Mouse (Mus musculus): Measurements from ENCODE around the gene Foxc2. TPM values are rescaled to one million over a fixed set of nuclear protein-coding genes. Genes with fewer than 3 reads are reported as not detected.

Foxc2 gene
- polyA plus RNA-seq, 1 experiment from 2014 or later: 0.12 TPM

- ATAC-seq (ENCODE audit: insufficient read depth, low FRiP score): no peak
- WGBS: 3% methylated on average over 25 of the region's 25 CpGs
- Histone ChIP-seq H3K9me3 (replicated peaks; ENCODE audit: control insufficient read depth, low read length) (no peaks in the 10 kb centered on the region), H3K4me2 (ENCODE audit: low read depth, low read length) (no peak overlapping the region), H3K4me1 (ENCODE audit: control insufficient read depth, insufficient read depth, low read length) (peaks cover 19% of the 10 kb centered on the region; the same call in 1 of the 2 replicates), H3K9ac (ENCODE audit: low read length) (no peak overlapping the region), H3K27me3 (ENCODE audit: control insufficient read depth, insufficient read depth, low read length) (peaks cover 61% of the 10 kb centered on the region), H3K4me3 (replicated peaks; ENCODE audit: low read length) (peak overlapping the region; percentile 11; the same call in 1 of the 2 replicates), H3K36me3 (ENCODE audit: control insufficient read depth, insufficient read depth, low read length) (no peaks in the 10 kb centered on the region), H3K27ac (ENCODE audit: low read length) (no peak overlapping the region)
Measured at GRCm38 (mm10) chr8:121115136-121115535, 835 bp upstream of the Foxc2 start.

DNA sequence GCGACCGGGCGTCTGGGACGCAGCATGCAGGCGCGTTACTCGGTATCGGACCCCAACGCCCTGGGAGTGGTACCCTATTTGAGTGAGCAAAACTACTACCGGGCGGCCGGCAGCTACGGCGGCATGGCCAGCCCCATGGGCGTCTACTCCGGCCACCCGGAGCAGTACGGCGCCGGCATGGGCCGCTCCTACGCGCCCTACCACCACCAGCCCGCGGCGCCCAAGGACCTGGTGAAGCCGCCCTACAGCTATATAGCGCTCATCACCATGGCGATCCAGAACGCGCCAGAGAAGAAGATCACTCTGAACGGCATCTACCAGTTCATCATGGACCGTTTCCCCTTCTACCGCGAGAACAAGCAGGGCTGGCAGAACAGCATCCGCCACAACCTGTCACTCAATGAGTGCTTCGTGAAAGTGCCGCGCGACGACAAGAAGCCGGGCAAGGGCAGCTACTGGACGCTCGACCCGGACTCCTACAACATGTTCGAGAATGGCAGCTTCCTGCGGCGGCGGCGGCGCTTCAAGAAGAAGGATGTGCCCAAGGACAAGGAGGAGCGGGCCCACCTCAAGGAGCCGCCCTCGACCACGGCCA lies 717 bp downstream of the Foxc2 start:
- Histone ChIP-seq H3K36me3 (ENCODE audit: control insufficient read depth, insufficient read depth, low read length) (no peaks in the 10 kb centered on the region), H3K9me3 (replicated peaks; ENCODE audit: control insufficient read depth, low read length) (no peaks in the 10 kb centered on the region), H3K4me3 (replicated peaks; ENCODE audit: low read length) (peak overlapping the region; percentile 56), H3K27ac (ENCODE audit: low read length) (no peak overlapping the region), H3K27me3 (ENCODE audit: control insufficient read depth, insufficient read depth, low read length) (peaks cover 77% of the 10 kb centered on the region), H3K9ac (ENCODE audit: low read length) (peak overlapping the region; percentile 66), H3K4me2 (ENCODE audit: low read depth, low read length) (peak overlapping the region; percentile 96), H3K4me1 (ENCODE audit: control insufficient read depth, insufficient read depth, low read length) (peaks cover 19% of the 10 kb centered on the region; the same call in 1 of the 2 replicates)
- WGBS: under 1% methylated on average over 55 of the region's 55 CpGs
- ATAC-seq (ENCODE audit: insufficient read depth, low FRiP score): peak; percentile 39; the same call in 1 of the 2 replicates

- 2% methylated on average over 62 of the region's 62 CpGs for WGBS
- no peak overlapping the region; the same call in 1 of the 2 replicates for H3K9ac ChIP-seq (ENCODE audit: low read length)
- no peak for ATAC-seq (ENCODE audit: insufficient read depth, low FRiP score)
- peaks cover 80% of the 10 kb centered on the region for H3K27me3 ChIP-seq (ENCODE audit: control insufficient read depth, insufficient read depth, low read length)
- no peaks in the 10 kb centered on the region for H3K9me3 ChIP-seq (replicated peaks; ENCODE audit: control insufficient read depth, low read length)
- H3K27ac ChIP-seq (ENCODE audit: low read length): no peak overlapping the region
- peak overlapping the region; percentile 56 for H3K4me3 ChIP-seq (replicated peaks; ENCODE audit: low read length)
- no peaks in the 10 kb centered on the region for H3K36me3 ChIP-seq (ENCODE audit: control insufficient read depth, insufficient read depth, low read length)
- H3K4me1 ChIP-seq (ENCODE audit: control insufficient read depth, insufficient read depth, low read length): peaks cover 19% of the 10 kb centered on the region; the same call in 1 of the 2 replicates
- peak overlapping the region; percentile 96 for H3K4me2 ChIP-seq (ENCODE audit: low read depth, low read length)
Measured at GRCm38 (mm10) chr8:121117186-121117651, 1.2 kb downstream of the Foxc2 start.

- H3K9ac ChIP-seq (ENCODE audit: low read length): no peak overlapping the region
- 3% methylated on average over 28 of the region's 28 CpGs for WGBS
- H3K27ac ChIP-seq (ENCODE audit: low read length): no peak overlapping the region
- no peaks in the 10 kb centered on the region for H3K36me3 ChIP-seq (ENCODE audit: control insufficient read depth, insufficient read depth, low read length)
- peak overlapping the region; percentile 56 for H3K4me3 ChIP-seq (replicated peaks; ENCODE audit: low read length)
- H3K9me3 ChIP-seq (replicated peaks; ENCODE audit: control insufficient read depth, low read length): no peaks in the 10 kb centered on the region
- H3K4me2 ChIP-seq (ENCODE audit: low read depth, low read length): peak overlapping the region; percentile 96
- peaks cover 87% of the 10 kb centered on the region for H3K27me3 ChIP-seq (ENCODE audit: control insufficient read depth, insufficient read depth, low read length)
- no peak for ATAC-seq (ENCODE audit: insufficient read depth, low FRiP score)
- peaks cover 19% of the 10 kb centered on the region; the same call in 1 of the 2 replicates for H3K4me1 ChIP-seq (ENCODE audit: control insufficient read depth, insufficient read depth, low read length)
Measured at GRCm38 (mm10) chr8:121117906-121118305, 1.9 kb downstream of the Foxc2 start.

GRCm38 (mm10) chr8:121118634-121119420 lies 2.9 kb downstream of the Foxc2 start:
- H3K4me2 ChIP-seq (ENCODE audit: low read depth, low read length): no peak overlapping the region
- no peaks in the 10 kb centered on the region for H3K9me3 ChIP-seq (replicated peaks; ENCODE audit: control insufficient read depth, low read length)
- no peak overlapping the region for H3K27ac ChIP-seq (ENCODE audit: low read length)
- H3K4me3 ChIP-seq (replicated peaks; ENCODE audit: low read length): no peak overlapping the region; the same call in 1 of the 2 replicates
- H3K9ac ChIP-seq (ENCODE audit: low read length): no peak overlapping the region
- H3K36me3 ChIP-seq (ENCODE audit: control insufficient read depth, insufficient read depth, low read length): no peaks in the 10 kb centered on the region
- H3K27me3 ChIP-seq (ENCODE audit: control insufficient read depth, insufficient read depth, low read length): peaks cover 90% of the 10 kb centered on the region
- WGBS: 17% methylated on average over 18 of the region's 18 CpGs
- no peak for ATAC-seq (ENCODE audit: insufficient read depth, low FRiP score)
- H3K4me1 ChIP-seq (ENCODE audit: control insufficient read depth, insufficient read depth, low read length): peaks cover 15% of the 10 kb centered on the region; the same call in 1 of the 2 replicates

DNA sequence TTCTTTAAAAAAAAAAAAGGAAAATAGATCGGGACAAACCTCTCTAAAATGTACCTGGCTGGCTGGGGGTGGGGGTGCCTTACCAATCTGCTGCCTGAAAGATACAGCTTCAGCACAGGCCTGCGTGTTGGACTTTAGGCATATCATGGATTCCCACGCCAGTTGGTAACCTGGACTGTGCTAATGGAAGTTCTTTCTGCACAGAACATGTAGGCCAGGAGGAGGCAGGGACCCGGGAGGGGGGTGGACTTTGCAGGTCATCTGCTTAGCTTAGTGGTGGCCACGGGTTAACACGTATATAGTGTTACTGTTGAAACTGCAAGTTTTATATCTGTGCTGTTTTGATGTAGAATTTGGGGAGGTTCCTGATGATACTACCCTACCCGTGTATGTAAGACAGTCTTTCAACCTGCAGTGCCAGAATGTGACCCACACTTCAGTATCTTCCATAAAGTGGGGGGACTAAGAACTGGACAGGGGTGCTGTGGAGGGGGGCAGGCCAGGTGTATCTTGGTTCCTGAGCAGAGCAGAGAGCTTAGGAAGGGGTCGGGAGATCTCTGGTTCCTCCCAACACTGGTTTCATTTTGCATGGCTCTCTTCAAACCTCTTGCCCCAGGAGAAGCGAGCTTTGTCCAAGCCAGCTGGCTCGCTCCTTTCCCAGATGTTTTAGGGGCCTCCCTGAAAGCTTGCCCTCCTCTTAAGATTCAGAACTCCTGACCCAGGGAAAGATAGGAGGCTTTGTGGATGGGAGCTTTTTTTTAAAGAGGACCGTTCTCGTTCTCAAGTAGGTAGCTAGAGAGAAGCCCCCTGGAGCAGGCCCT lies 3.9 kb downstream of the Foxc2 start:
- Histone ChIP-seq H3K9ac (ENCODE audit: low read length) (no peak overlapping the region), H3K27ac (ENCODE audit: low read length) (no peak overlapping the region), H3K4me2 (ENCODE audit: low read depth, low read length) (no peak overlapping the region), H3K4me3 (replicated peaks; ENCODE audit: low read length) (no peak overlapping the region), H3K9me3 (replicated peaks; ENCODE audit: control insufficient read depth, low read length) (no peaks in the 10 kb centered on the region), H3K27me3 (ENCODE audit: control insufficient read depth, insufficient read depth, low read length) (peaks cover 88% of the 10 kb centered on the region), H3K4me1 (ENCODE audit: control insufficient read depth, insufficient read depth, low read length) (peaks cover 17% of the 10 kb centered on the region; the same call in 1 of the 2 replicates), H3K36me3 (ENCODE audit: control insufficient read depth, insufficient read depth, low read length) (no peaks in the 10 kb centered on the region)
- ATAC-seq (ENCODE audit: insufficient read depth, low FRiP score): no peak
- 42% methylated on average over 12 of the region's 12 CpGs for WGBS

DNA sequence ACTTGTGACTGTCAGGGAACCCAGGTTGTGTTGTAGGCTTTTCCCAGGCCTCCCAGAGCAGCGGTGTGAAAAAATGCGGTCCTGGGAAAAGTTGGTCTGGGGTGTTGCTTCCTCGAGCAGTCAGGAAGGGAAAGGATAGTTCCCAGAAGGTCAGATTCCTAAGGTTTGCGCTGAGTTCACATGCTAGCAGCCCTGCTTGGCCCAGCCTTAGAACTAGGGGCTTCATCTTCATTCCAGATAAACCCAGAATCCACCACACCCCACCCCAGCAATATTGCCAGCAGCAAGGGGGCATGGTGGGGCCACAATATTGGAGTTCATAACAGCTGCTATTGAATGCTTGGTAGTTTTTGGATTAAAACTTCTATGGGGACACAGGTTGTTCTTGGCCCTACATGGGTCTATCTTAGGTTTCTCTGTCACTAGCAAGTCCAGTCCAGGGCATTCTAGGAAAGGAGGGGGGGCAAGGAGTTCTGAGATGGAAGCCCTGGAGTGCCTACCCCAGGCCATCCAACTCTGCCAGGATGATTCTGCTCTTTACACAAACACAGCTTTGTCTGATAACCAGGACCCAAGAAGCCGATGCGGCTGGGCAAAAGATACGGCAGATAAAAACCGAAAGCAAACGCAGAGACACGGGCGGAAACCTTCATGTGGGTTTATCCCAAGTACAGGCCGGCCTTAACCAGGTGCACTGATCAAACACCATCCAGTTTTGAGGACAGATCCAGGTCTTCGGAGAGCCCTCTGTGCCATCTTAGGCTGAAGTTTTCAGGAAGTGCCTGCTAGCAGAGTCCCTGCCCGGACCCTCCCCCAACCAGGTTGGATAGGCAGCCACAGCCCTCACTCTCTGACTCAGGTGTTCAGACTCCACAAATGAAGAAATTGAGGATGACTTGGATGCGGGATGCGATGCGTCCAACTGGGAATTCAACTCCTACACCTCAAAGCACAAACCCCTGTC lies 4.8 kb downstream of the Foxc2 start:
- Histone ChIP-seq H3K4me3 (replicated peaks; ENCODE audit: low read length) (no peak overlapping the region), H3K4me2 (ENCODE audit: low read depth, low read length) (no peak overlapping the region), H3K4me1 (ENCODE audit: control insufficient read depth, insufficient read depth, low read length) (peaks cover 24% of the 10 kb centered on the region), H3K27me3 (ENCODE audit: control insufficient read depth, insufficient read depth, low read length) (peaks cover 83% of the 10 kb centered on the region), H3K27ac (ENCODE audit: low read length) (no peak overlapping the region), H3K9me3 (replicated peaks; ENCODE audit: control insufficient read depth, low read length) (no peaks in the 10 kb centered on the region), H3K36me3 (ENCODE audit: control insufficient read depth, insufficient read depth, low read length) (no peaks in the 10 kb centered on the region), H3K9ac (ENCODE audit: low read length) (no peak overlapping the region)
- 47% methylated on average over 17 of the region's 17 CpGs for WGBS
- ATAC-seq (ENCODE audit: insufficient read depth, low FRiP score): no peak

GRCm38 (mm10) chr8:121121704-121122103 lies 5.7 kb downstream of the Foxc2 start:
- no peak overlapping the region for H3K9ac ChIP-seq (ENCODE audit: low read length)
- 38% methylated on average over 8 of the region's 8 CpGs for WGBS
- H3K4me3 ChIP-seq (replicated peaks; ENCODE audit: low read length): no peak overlapping the region

More at GRCm38 (mm10) chr8:121121704-121122103, 5.7 kb downstream of the Foxc2 start:
- H3K36me3 ChIP-seq (ENCODE audit: control insufficient read depth, insufficient read depth, low read length): no peaks in the 10 kb centered on the region
- no peak for ATAC-seq (ENCODE audit: insufficient read depth, low FRiP score)
- H3K27ac ChIP-seq (ENCODE audit: low read length): no peak overlapping the region
- no peak overlapping the region for H3K4me2 ChIP-seq (ENCODE audit: low read depth, low read length)
- H3K27me3 ChIP-seq (ENCODE audit: control insufficient read depth, insufficient read depth, low read length): peaks cover 85% of the 10 kb centered on the region
- no peaks in the 10 kb centered on the region for H3K9me3 ChIP-seq (replicated peaks; ENCODE audit: control insufficient read depth, low read length)
- H3K4me1 ChIP-seq (ENCODE audit: control insufficient read depth, insufficient read depth, low read length): peaks cover 25% of the 10 kb centered on the region

All from stomach, embryonic 16.5 days (tissue).